Mouse (Mus musculus) lung, adult 2 months (tissue): ENCODE results near the gene Iffo1.

ENCODE experiments used
- CTCF ChIP-seq: fragments of 200-500 bp; IDR thresholded peaks from 2 replicates; pipeline ENCODE4 v1.5.1; 2011; ENCODE audit warnings: mild to moderate bottlenecking, low read length, control low read depth; ENCODE audit not compliant: insufficient read depth
- POLR2A ChIP-seq: fragments of 200-500 bp; IDR thresholded peaks from 2 replicates; pipeline ENCODE4 v1.6.1; 2011; ENCODE audit warnings: low read depth, mild to moderate bottlenecking, control low read depth, low read length, borderline replicate concordance; ENCODE audit errors: extremely low read depth

DNA sequence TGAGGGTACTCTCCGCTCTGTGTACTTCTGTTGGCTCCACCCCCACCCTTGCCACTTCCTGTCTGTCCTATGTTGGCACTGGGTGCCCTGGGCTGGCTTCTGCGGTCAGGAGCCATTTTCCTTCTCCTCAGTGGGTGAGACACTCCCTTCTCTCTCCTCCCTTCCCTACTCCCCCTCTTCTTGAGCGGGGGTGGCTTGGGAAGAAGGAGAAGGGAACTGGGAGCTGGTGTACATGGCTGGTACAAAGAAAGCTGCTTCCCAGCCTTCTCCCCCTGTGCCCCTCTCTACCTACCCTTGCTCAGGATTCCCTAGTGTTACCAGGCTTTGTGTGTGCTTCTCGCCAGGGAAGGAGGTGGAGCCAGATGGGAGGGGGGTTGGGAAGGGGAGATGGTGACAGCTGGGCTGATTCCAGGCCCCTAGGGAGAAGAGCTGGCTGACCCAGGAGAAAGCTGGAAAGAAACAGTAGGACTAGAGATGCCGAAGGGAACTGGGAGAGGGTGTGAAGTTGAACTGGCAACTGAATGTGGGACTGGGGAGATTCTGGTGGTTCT is 45.5 kb upstream of the Iffo1 start:
- TF ChIP-seq CTCF (no peak), POLR2A (no peak)
